22 mouse cellular contexts compared by ENCODE assay signal in the genomic region with DNA sequence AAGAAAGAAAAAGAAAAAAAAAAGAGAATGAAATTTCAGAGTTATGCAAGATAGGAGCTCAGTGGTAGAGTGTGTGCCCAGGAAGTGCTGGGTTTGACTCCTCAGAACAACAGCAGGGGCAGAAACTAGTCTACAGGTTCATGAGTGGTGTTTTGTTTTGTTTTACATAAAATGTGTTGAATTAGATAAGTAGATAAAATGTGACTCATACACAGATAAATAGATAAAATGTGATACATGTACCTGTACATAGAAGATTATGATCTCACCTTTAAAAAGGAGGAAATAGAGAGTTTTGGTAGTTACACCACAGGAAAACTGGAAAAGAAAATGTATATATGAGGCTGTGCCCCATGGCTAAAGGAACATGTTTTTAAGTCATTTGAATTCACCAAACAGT.
"Had no signal": no experiment of that assay in that cellular context is flagged by ENCODE, and none has a peak within 500 bp of the region (broad histone marks: within the 10 kb centered on the region; RNA-seq: fewer than 3 reads in every experiment).

No protein-coding gene starts in this region.

- H3K27me3 ChIP-seq: heart, embryonic 13.5 days; heart, embryonic 15.5 days; hindbrain, embryonic 13.5 days; intestine, embryonic 15.5 days; limb, embryonic 12.5 days had no signal

- DNase-seq: gastrocnemius, postnatal 14 days; gastrocnemius, postnatal 36 days; heart, adult 11 months; heart, adult 2 months; heart, postnatal 14 days; heart, postnatal 36 days; kidney, adult 18-20 months; kidney, adult 8-10 months; kidney, postnatal 10 days; kidney, postnatal 25 days; kidney, postnatal 4 days had no signal

- H3K4me3 ChIP-seq: heart, adult 2 months; heart, embryonic 13.5 days; heart, embryonic 15.5 days; hindbrain, embryonic 13.5 days; intestine, embryonic 15.5 days; layer of hippocampus, adult 2 months; left cerebral cortex, adult 2 months; limb, embryonic 10.5 days; limb, embryonic 12.5 days had no signal

- H3K9ac ChIP-seq: heart, embryonic 13.5 days; heart, embryonic 15.5 days; hindbrain, embryonic 13.5 days; intestine, embryonic 15.5 days; limb, embryonic 12.5 days had no signal

- H3K9me3 ChIP-seq: heart, embryonic 13.5 days; heart, embryonic 15.5 days; hindbrain, embryonic 13.5 days; intestine, embryonic 15.5 days; limb, embryonic 10.5 days; limb, embryonic 12.5 days had no signal

- H3K4me2 ChIP-seq: heart, embryonic 15.5 days; hindbrain, embryonic 13.5 days; intestine, embryonic 15.5 days; limb, embryonic 12.5 days had no signal

- H3K4me1 ChIP-seq: hindbrain, embryonic 13.5 days; intestine, embryonic 15.5 days; limb, embryonic 10.5 days; limb, embryonic 12.5 days had no signal

- ATAC-seq: hindbrain, embryonic 16.5 days; inflammation-experienced regulatory T-cells, adult 6 months; intestine, embryonic 15.5 days; intestine, postnatal 0 days had no signal

- H3K27ac ChIP-seq: heart, adult 2 months; heart, embryonic 15.5 days; hindbrain, embryonic 13.5 days; intestine, embryonic 15.5 days; layer of hippocampus, adult 2 months; left cerebral cortex, adult 2 months; limb, embryonic 10.5 days; limb, embryonic 12.5 days had no signal
